Mouse (Mus musculus) hindbrain, embryonic 16.5 days (tissue): Measurements from ENCODE around the gene Rpl41. TPM values are rescaled to one million over a fixed set of nuclear protein-coding genes. Genes with fewer than 3 reads are reported as not detected.

Source experiments
- ATAC-seq: fragments of 200-750 bp; cut with Nextera tagmentation; 2 replicates; pipeline ENCODE4 v1.8.0; 2017; ENCODE audit warnings: moderate TSS enrichment, moderate library complexity
- H3K27ac ChIP-seq: fragments of 300-500 bp; sonication (generic); 2 replicates; pipeline ENCODE4 v1.5.1; 2014; ENCODE audit warnings: low read depth, mild to moderate bottlenecking, control low read depth, low read length, moderate library complexity
- H3K27me3 ChIP-seq: fragments of 300-500 bp; sonication (generic); replicated peaks from 2 replicates; pipeline ENCODE4 v1.6.1; 2014; ENCODE audit warnings: low read length; ENCODE audit not compliant: control insufficient read depth, insufficient read depth
- H3K36me3 ChIP-seq: fragments of 300-500 bp; sonication (generic); 2 replicates; pipeline ENCODE4 v1.6.1; 2014; ENCODE audit warnings: mild to moderate bottlenecking, low read length, moderate library complexity, mixed read lengths; ENCODE audit not compliant: control insufficient read depth, insufficient read depth
- H3K4me1 ChIP-seq: fragments of 300-500 bp; sonication (generic); 2 replicates; pipeline ENCODE4 v1.6.1; 2014; ENCODE audit warnings: low read depth, low read length; ENCODE audit not compliant: control insufficient read depth, insufficient read depth
- H3K4me2 ChIP-seq: fragments of 300-500 bp; sonication (generic); 2 replicates; pipeline ENCODE4 v1.6.1; 2014; ENCODE audit warnings: mild to moderate bottlenecking, low read length, control low read depth, moderate library complexity
- H3K4me3 ChIP-seq: fragments of 300-500 bp; sonication (generic); 2 replicates; pipeline ENCODE4 v1.5.1; 2014; ENCODE audit warnings: mild to moderate bottlenecking, low read length, control low read depth, moderate library complexity
- H3K9ac ChIP-seq: fragments of 300-500 bp; sonication (generic); 2 replicates; pipeline ENCODE4 v1.6.1; 2014; ENCODE audit warnings: low read depth, mild to moderate bottlenecking, control low read depth, low read length, moderate library complexity
- H3K9me3 ChIP-seq: fragments of 300-500 bp; sonication (generic); 2 replicates; pipeline ENCODE4 v1.6.1; 2014; ENCODE audit warnings: mild to moderate bottlenecking, low read length, moderate library complexity; ENCODE audit not compliant: control insufficient read depth
- WGBS: fragments of 180-500 bp; shearing (Covaris S2); extraction: QIAGEN DNeasy Blood & Tissue Kit; methylation state at CpG from one replicate; pipeline ENCODE4 v1.1.7; 2014; 5-methylcytosine and 5-hydroxymethylcytosine counted together
- polyA plus RNA-seq: library from polyadenylated mRNA; unstranded; fragments of >200 nt; fragmentation: Nextera tagmentation; extraction: Ambion mirVana; gene quantifications from 2 replicates; pipeline ENCODE4 v1.2.1, GENCODE M21; 2015

Gene Rpl41
- polyA plus RNA-seq, 1 experiment from 2014 or later = 2,091 TPM

GRCm38 (mm10) chr10:128587697-128588096, 38.6 kb upstream of the Rpl41 start:
- ATAC-seq = no peak
- no peak overlapping the region for H3K4me2 ChIP-seq

GRCm38 (mm10) chr10:128587120-128587519, 38.0 kb upstream of the Rpl41 start:
- H3K9ac ChIP-seq = no peak overlapping the region
- peaks cover 42% of the 10 kb centered on the region for H3K27me3 ChIP-seq
- no peak overlapping the region for H3K4me2 ChIP-seq
- H3K9me3 ChIP-seq = no peaks in the 10 kb centered on the region
- no peak overlapping the region for H3K4me3 ChIP-seq
- no peaks in the 10 kb centered on the region for H3K36me3 ChIP-seq
- peaks cover 9% of the 10 kb centered on the region for H3K4me1 ChIP-seq
- WGBS = 44% methylated on average over 4 of the region's 4 CpGs
- no peak for ATAC-seq
- no peak overlapping the region for H3K27ac ChIP-seq

More at GRCm38 (mm10) chr10:128587697-128588096, 38.6 kb upstream of the Rpl41 start:
- peaks cover 42% of the 10 kb centered on the region for H3K27me3 ChIP-seq
- H3K36me3 ChIP-seq = no peaks in the 10 kb centered on the region
- H3K9ac ChIP-seq = no peak overlapping the region
- no peak overlapping the region for H3K4me3 ChIP-seq
- 59% methylated on average over 8 of the region's 8 CpGs for WGBS
- peaks cover 9% of the 10 kb centered on the region for H3K4me1 ChIP-seq
- no peaks in the 10 kb centered on the region for H3K9me3 ChIP-seq
- H3K27ac ChIP-seq = no peak overlapping the region

GRCm38 (mm10) chr10:128586546-128586945, 37.4 kb upstream of the Rpl41 start:
- peaks cover 42% of the 10 kb centered on the region for H3K27me3 ChIP-seq
- no peak overlapping the region for H3K4me3 ChIP-seq
- H3K36me3 ChIP-seq = no peaks in the 10 kb centered on the region
- ATAC-seq = no peak
- peaks cover 9% of the 10 kb centered on the region for H3K4me1 ChIP-seq
- H3K27ac ChIP-seq = no peak overlapping the region
- 13% methylated on average over 1 of the region's 1 CpGs for WGBS
- no peaks in the 10 kb centered on the region for H3K9me3 ChIP-seq
- H3K9ac ChIP-seq = no peak overlapping the region
- H3K4me2 ChIP-seq = no peak overlapping the region

- Histone ChIP-seq H3K4me1 (peaks cover 5% of the 10 kb centered on the region), H3K4me3 (no peak overlapping the region), H3K4me2 (no peak overlapping the region), H3K9me3 (no peaks in the 10 kb centered on the region), H3K9ac (no peak overlapping the region), H3K36me3 (no peaks in the 10 kb centered on the region), H3K27ac (no peak overlapping the region), H3K27me3 (peaks cover 37% of the 10 kb centered on the region)
- WGBS = 4% methylated on average over 4 of the region's 4 CpGs
- no peak for ATAC-seq
Observed at GRCm38 (mm10) chr10:128584386-128584785, 35.3 kb upstream of the Rpl41 start.

- Histone ChIP-seq H3K9me3 (no peaks in the 10 kb centered on the region), H3K4me2 (no peak overlapping the region), H3K4me3 (no peak overlapping the region), H3K27me3 (peaks cover 29% of the 10 kb centered on the region), H3K36me3 (no peaks in the 10 kb centered on the region), H3K4me1 (no peaks in the 10 kb centered on the region), H3K9ac (no peak overlapping the region), H3K27ac (no peak overlapping the region)
- no peak for ATAC-seq
- 24% methylated on average over 7 of the region's 7 CpGs for WGBS
Observed at GRCm38 (mm10) chr10:128583644-128584043, 34.5 kb upstream of the Rpl41 start.

GRCm38 (mm10) chr10:128579731-128580130, 30.6 kb upstream of the Rpl41 start:
- peaks cover 4% of the 10 kb centered on the region; the same call in 1 of the 2 replicates for H3K27me3 ChIP-seq
- H3K36me3 ChIP-seq = no peaks in the 10 kb centered on the region
- no peak overlapping the region for H3K27ac ChIP-seq
- no peak overlapping the region for H3K9ac ChIP-seq
- H3K4me3 ChIP-seq = no peak overlapping the region
- WGBS = 82% methylated on average over 4 of the region's 4 CpGs
- no peak overlapping the region for H3K4me2 ChIP-seq
- ATAC-seq = no peak
- H3K4me1 ChIP-seq = no peaks in the 10 kb centered on the region
- no peaks in the 10 kb centered on the region for H3K9me3 ChIP-seq

- H3K4me1 ChIP-seq = no peaks in the 10 kb centered on the region
- WGBS = 86% methylated on average over 3 of the region's 3 CpGs
- H3K27ac ChIP-seq = no peak overlapping the region
- H3K9ac ChIP-seq = no peak overlapping the region
- no peaks in the 10 kb centered on the region for H3K36me3 ChIP-seq
- H3K9me3 ChIP-seq = no peaks in the 10 kb centered on the region
- no peak overlapping the region for H3K4me3 ChIP-seq
- H3K4me2 ChIP-seq = no peak overlapping the region
- peaks cover 1% of the 10 kb centered on the region; the same call in 1 of the 2 replicates for H3K27me3 ChIP-seq
- no peak for ATAC-seq
Observed at GRCm38 (mm10) chr10:128579298-128579697, 30.2 kb upstream of the Rpl41 start.

- Histone ChIP-seq H3K4me1 (no peaks in the 10 kb centered on the region), H3K4me2 (no peak overlapping the region), H3K9ac (no peak overlapping the region), H3K27me3 (no peaks in the 10 kb centered on the region), H3K9me3 (no peaks in the 10 kb centered on the region), H3K27ac (no peak overlapping the region), H3K36me3 (no peaks in the 10 kb centered on the region), H3K4me3 (no peak overlapping the region)
- no peak for ATAC-seq
- 82% methylated on average over 11 of the region's 11 CpGs for WGBS
Observed at GRCm38 (mm10) chr10:128578330-128578729, 29.2 kb upstream of the Rpl41 start.

- ATAC-seq = no peak
- H3K4me2 ChIP-seq = no peak overlapping the region
- no peaks in the 10 kb centered on the region for H3K27me3 ChIP-seq
- no peaks in the 10 kb centered on the region for H3K36me3 ChIP-seq
- 94% methylated on average over 2 of the region's 2 CpGs for WGBS
- no peak overlapping the region for H3K9ac ChIP-seq
- no peaks in the 10 kb centered on the region for H3K9me3 ChIP-seq
- H3K4me1 ChIP-seq = no peaks in the 10 kb centered on the region
- H3K27ac ChIP-seq = no peak overlapping the region
- no peak overlapping the region for H3K4me3 ChIP-seq
Observed at GRCm38 (mm10) chr10:128575063-128575462, 26.0 kb upstream of the Rpl41 start.
